In genomic region chr10:10107123-10107525, GRCm38 (mm10) we compare ENCODE assay signal across 10 mouse cellular contexts.
DNase-seq lines count a peak whose midpoint lies in the region; ATAC-seq and TF ChIP-seq lines count a peak whose summit lies in the region.
"Had no signal": no experiment of that assay in that cellular context is flagged by ENCODE, and none has a peak within 500 bp of the region (broad histone marks: within the 10 kb centered on the region; RNA-seq: fewer than 3 reads in every experiment).

No protein-coding gene starts in this region.

- H3K4me2 ChIP-seq in neural tube, embryonic 11.5 days (ENCODE audit: low read depth): no peak overlapping the region
- H3K4me2 ChIP-seq in hindbrain, postnatal 0 days (ENCODE audit: low read depth, low read length): peak overlapping the region; percentile 7; the same call in 1 of the 2 replicates

- no peak overlapping the region for H3K9ac ChIP-seq in neural tube, embryonic 11.5 days (ENCODE audit: low read length)
- no peak overlapping the region for H3K9ac ChIP-seq in hindbrain, postnatal 0 days (replicated peaks; ENCODE audit: low read length)

- H3K27me3 ChIP-seq in neural tube, embryonic 11.5 days (ENCODE audit: control insufficient read depth, insufficient read depth, low read length): no peaks in the 10 kb centered on the region
- no peaks in the 10 kb centered on the region for H3K27me3 ChIP-seq in hindbrain, postnatal 0 days (ENCODE audit: insufficient read depth, low read length)

- DNase-seq in neural tube, embryonic 11.5 days (ENCODE audit: low spot score): no peak
- no peak for DNase-seq in neural tube, embryonic 10.5 days (ENCODE audit: extremely low spot score, low spot score)
- DNase-seq in hindbrain, postnatal 0 days (ENCODE audit: low spot score): peak; percentile 74
- DNase-seq in adrenal gland, postnatal 36 days: no peak
- DNase-seq in lung, adult 18-20 months: no peak
- DNase-seq in lung, postnatal 14 days: no peak
- no peak for DNase-seq in heart, adult 8-10 months (ENCODE audit: low spot score)

- H3K4me3 ChIP-seq in neural tube, embryonic 11.5 days (ENCODE audit: low read depth, low read length): no peak overlapping the region
- H3K4me3 ChIP-seq in hindbrain, postnatal 0 days (ENCODE audit: low read length): no peak overlapping the region

- H3K4me1 ChIP-seq in neural tube, embryonic 11.5 days (ENCODE audit: control insufficient read depth, insufficient read depth, low read length): no peaks in the 10 kb centered on the region
- no peaks in the 10 kb centered on the region for H3K4me1 ChIP-seq in hindbrain, postnatal 0 days (ENCODE audit: insufficient read depth, low read length)

- WGBS in neural tube, embryonic 11.5 days: 61% methylated on average over 3 of the region's 3 CpGs
- WGBS in hindbrain, postnatal 0 days: 17% methylated on average over 3 of the region's 3 CpGs

- H3K27ac ChIP-seq in neural tube, embryonic 11.5 days (ENCODE audit: low read depth, low read length): no peak overlapping the region
- 0 out of 2 replicates have a peak overlapping the region, but pooled peaks have one; percentile 15 for H3K27ac ChIP-seq in hindbrain, postnatal 0 days
- H3K27ac ChIP-seq: kidney, postnatal 0 days; macrophage had no signal

- TF ChIP-seq CTCF in hindbrain, postnatal 0 days (IDR thresholded peaks at IDR 0.05; ENCODE audit: low read depth): no peak

- ATAC-seq in neural tube, embryonic 11.5 days (ENCODE audit: insufficient read depth, low FRiP score, low TSS enrichment): 0 out of 2 replicates have a peak, but pooled peaks have one; percentile 27
- peak; percentile 90 for ATAC-seq in hindbrain, postnatal 0 days
- ATAC-seq in megakaryocyte, adult 5-6 weeks (ENCODE audit: poor library complexity, severe bottlenecking): peak; percentile 59

- H3K9me3 ChIP-seq in neural tube, embryonic 11.5 days (ENCODE audit: control insufficient read depth, low read length): no peaks in the 10 kb centered on the region
- no peaks in the 10 kb centered on the region for H3K9me3 ChIP-seq in hindbrain, postnatal 0 days (ENCODE audit: low read length)

- H3K36me3 ChIP-seq in neural tube, embryonic 11.5 days (ENCODE audit: control insufficient read depth, insufficient read depth, low read length): no peaks in the 10 kb centered on the region
- H3K36me3 ChIP-seq in hindbrain, postnatal 0 days (ENCODE audit: insufficient read depth, low read length): no peaks in the 10 kb centered on the region

Comparison
In these comparisons a context has a peak if more than half of its experiments do, and no peak if none do; other contexts are left out.
1. ATAC-seq: peak in every context shown above with its lines; median percentile 90 in hindbrain, postnatal 0 days; 59 in megakaryocyte, adult 5-6 weeks; 27 in neural tube, embryonic 11.5 days.